Mouse (Mus musculus): ENCODE measurements at regions not wholly inside any gene's neighbourhood (a gene's known extent, or its start where the extent isn't known, plus 50 kb on each side); places are given as distances from the start of the nearest gene placed in this dataset.

DNA sequence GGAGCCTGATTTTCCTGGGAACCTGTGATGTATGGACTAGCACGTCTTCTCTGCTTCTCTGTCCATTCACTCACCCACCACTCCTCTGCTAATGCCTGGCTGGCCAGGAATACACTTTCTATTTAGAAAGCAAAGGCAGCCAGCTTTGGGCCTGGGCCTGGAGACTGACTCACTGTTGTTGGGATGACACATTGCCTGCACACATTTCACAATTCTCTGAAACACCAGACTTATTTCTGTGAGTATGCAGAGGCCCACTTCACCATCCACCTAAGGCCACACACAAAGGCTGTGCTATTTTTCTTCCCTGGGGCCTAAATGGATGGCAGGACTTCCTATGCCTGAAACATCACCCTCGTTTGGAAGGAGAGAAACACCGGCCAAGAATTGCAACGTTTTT is 199.7 kb upstream of the Klf4 start:
- TF ChIP-seq POLR2A (IDR thresholded peaks at IDR 0.05; ENCODE audit: low read depth, low read length) (no peak), PAX5 (IDR thresholded peaks at IDR 0.05; ENCODE audit: low read length) (no peak), CTCF (conservative IDR thresholded peaks at IDR 0.05 in 1 of 2, IDR thresholded peaks at IDR 0.05 in 1 of 2; ENCODE audit: low read depth in 2 of 2, low read length in 2 of 2) (no peak), MAX (IDR thresholded peaks at IDR 0.05; ENCODE audit: low read length) (no peak)

All from CH12.LX (cell line).